Mouse (Mus musculus) heart, adult 2 months (tissue): Measurements from ENCODE around the gene Fgf10.

ENCODE experiments used
- CTCF ChIP-seq: fragments of 200-600 bp; IDR thresholded peaks from 2 replicates; pipeline ENCODE4 v1.8.1; 2022; ENCODE audit warnings: antibody characterized with exemption, mild to moderate bottlenecking, moderate library complexity
- EP300 ChIP-seq: fragments of 200-500 bp; IDR thresholded peaks from 2 replicates; pipeline ENCODE4 v1.6.1; 2011; ENCODE audit warnings: low read depth, low read length, control low read depth; ENCODE audit not compliant: insufficient read depth
- POLR2A ChIP-seq: fragments of 200-500 bp; IDR thresholded peaks from 2 replicates; pipeline ENCODE4 v1.6.1; 2011; ENCODE audit warnings: mild to moderate bottlenecking, low read depth, low read length, control low read depth; ENCODE audit not compliant: insufficient read depth

DNA sequence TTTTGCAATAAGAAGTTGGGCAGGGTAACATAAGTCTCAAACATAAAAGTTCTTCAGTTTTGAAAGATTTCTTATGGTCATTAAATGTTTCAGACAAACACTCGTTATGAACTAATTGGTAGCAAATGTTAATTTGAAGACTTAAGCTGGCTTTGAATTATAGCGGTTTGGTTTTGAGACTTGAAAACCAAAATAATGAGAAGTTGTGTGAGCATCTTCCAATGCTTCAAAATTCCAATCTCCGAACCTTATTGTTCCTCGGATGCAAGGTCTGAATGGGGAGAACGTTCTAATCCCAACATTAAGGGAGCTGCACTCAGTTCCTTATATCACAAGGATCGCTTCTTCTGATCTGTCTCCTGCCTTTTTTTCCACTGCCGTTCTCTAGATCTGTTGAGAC lies at the start of gene Fgf10:
- no peak for TF ChIP-seq CTCF
- no peak for TF ChIP-seq EP300
- TF ChIP-seq POLR2A, result no peak
